Mouse (Mus musculus): ENCODE measurements around the gene Nav3. TPM values are rescaled to one million over a fixed set of nuclear protein-coding genes. Genes with fewer than 3 reads are reported as not detected.

The Nav3 gene
- polyA plus RNA-seq, 1 experiment = 34.8 TPM

DNA sequence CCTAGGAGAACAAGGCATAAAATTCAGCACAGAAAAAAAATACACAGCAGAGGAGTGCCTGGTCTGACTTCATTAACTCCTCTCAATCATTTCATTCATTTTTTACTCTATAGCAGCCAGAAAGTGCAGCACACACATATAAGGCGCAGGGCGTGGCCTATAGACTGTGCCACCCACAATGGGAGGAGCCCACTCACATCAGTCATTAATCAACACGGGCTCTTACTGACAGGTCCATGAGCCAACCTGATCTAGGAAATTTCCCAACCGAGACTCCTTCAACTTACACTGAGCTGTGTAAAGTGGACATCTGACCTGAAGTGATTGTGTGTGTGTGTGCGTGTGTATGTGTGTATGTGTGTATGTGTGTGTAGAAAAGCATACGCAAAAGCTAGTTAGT, 286.6 kb downstream of the Nav3 start:
- DNase-seq (ENCODE audit: low read depth) = no peak
- TF ChIP-seq POLR2A (IDR thresholded peaks at IDR 0.05; ENCODE audit: borderline replicate concordance, extremely low read depth, insufficient read depth, insufficient read length, poor library complexity, severe bottlenecking) (no peak), CTCF (IDR thresholded peaks at IDR 0.05; ENCODE audit: borderline replicate concordance, extremely low read depth, insufficient read depth, insufficient read length) (no peak)

- TF ChIP-seq POLR2A (IDR thresholded peaks at IDR 0.05; ENCODE audit: borderline replicate concordance, extremely low read depth, insufficient read depth, insufficient read length, poor library complexity, severe bottlenecking) = no peak
- no peak for TF ChIP-seq CTCF (IDR thresholded peaks at IDR 0.05; ENCODE audit: borderline replicate concordance, extremely low read depth, insufficient read depth, insufficient read length)
- no peak for DNase-seq (ENCODE audit: low read depth)
These were observed 287.1 kb downstream of the Nav3 start for GRCm38 (mm10) chr10:110168892-110169291.

DNA sequence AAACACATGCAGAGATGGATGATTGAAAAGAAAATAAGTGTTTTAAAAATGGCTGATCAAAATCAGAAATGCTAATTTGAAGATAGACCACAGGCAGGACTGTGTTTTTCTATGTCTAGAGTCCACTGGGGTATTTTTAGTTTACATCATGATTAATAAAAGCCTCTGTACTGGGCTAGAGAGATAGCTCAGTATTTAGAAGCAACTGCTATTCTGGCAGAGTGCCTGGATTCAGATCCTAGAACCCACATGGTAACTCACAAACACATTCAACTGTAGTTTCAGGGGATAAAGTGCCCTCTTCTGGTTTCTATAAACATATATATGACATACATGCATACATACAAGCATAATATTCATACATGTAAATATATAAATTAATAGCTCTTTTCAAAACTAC, 293.4 kb downstream of the Nav3 start:
- DNase-seq (ENCODE audit: low read depth) = peak; percentile 60
- TF ChIP-seq POLR2A (IDR thresholded peaks at IDR 0.05; ENCODE audit: borderline replicate concordance, extremely low read depth, insufficient read depth, insufficient read length, poor library complexity, severe bottlenecking) (no peak), CTCF (IDR thresholded peaks at IDR 0.05; ENCODE audit: borderline replicate concordance, extremely low read depth, insufficient read depth, insufficient read length) (no peak)

DNA sequence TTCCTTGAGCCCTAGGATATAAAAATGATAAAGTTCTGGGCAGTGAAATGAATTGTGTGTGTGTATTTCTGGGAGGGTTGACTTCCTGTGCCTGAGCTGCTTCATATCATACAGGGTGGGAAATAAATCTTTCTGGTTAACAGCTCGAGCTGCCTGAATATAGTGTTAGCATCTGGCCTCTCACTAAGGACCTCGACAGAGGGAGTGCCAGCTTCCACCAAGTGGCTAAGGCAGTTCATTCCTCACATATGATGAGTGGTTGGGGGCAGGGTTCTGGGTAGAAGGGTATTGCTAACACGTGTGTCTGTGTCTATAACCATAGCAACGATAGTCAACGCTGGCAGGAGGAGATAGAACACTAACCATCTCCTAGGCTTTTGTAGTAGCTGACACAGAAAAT, 295.1 kb downstream of the Nav3 start:
- TF ChIP-seq POLR2A (IDR thresholded peaks at IDR 0.05; ENCODE audit: borderline replicate concordance, extremely low read depth, insufficient read depth, insufficient read length, poor library complexity, severe bottlenecking) = no peak
- TF ChIP-seq CTCF (IDR thresholded peaks at IDR 0.05; ENCODE audit: borderline replicate concordance, extremely low read depth, insufficient read depth, insufficient read length) = no peak
- DNase-seq (ENCODE audit: low read depth) = peak; percentile 53

DNA sequence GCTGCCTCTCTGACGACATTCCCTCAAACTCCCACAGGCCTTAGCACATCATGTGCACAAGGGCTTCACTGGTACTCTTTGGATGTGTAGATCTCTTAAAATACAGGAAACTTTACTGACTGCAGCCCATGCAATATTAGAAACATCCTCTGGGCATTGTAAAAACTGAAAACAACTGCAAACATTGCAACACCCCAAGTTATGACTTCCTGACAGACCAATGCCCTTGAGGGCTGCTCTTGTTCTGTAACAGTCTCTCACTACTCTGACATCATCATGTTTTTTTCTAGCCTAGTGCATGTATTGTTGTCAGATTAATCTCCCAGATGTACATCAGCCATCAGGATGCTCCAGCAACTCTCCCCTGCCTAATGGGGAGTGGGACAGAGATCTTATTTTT, 296.5 kb downstream of the Nav3 start:
- no peak for DNase-seq (ENCODE audit: low read depth)
- TF ChIP-seq POLR2A (IDR thresholded peaks at IDR 0.05; ENCODE audit: borderline replicate concordance, extremely low read depth, insufficient read depth, insufficient read length, poor library complexity, severe bottlenecking) (no peak), CTCF (IDR thresholded peaks at IDR 0.05; ENCODE audit: borderline replicate concordance, extremely low read depth, insufficient read depth, insufficient read length) (no peak)

DNA sequence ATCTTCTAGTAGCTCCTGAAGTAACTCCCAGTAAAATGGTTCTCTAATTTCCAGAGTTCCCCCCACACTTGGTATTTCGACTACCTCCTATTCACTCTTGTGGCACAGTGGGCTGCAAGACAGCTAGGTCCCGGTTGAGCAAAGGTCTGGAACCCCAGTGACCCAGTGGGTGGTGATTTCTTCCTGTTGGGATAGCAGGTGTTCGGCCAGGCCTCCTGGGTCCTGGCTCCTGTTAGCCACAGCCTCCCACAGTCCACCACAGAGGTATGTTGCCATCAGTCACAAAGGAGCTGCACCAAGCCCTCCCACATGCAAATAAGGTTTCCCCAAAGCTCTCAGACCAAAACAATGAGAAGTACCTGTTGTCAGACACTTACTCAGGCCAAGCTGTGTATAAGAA, 297.9 kb downstream of the Nav3 start:
- TF ChIP-seq POLR2A (IDR thresholded peaks at IDR 0.05; ENCODE audit: borderline replicate concordance, extremely low read depth, insufficient read depth, insufficient read length, poor library complexity, severe bottlenecking) (no peak), CTCF (IDR thresholded peaks at IDR 0.05; ENCODE audit: borderline replicate concordance, extremely low read depth, insufficient read depth, insufficient read length) (no peak)
- no peak for DNase-seq (ENCODE audit: low read depth)

- no peak for TF ChIP-seq CTCF (IDR thresholded peaks at IDR 0.05; ENCODE audit: borderline replicate concordance, extremely low read depth, insufficient read depth, insufficient read length)
- TF ChIP-seq POLR2A (IDR thresholded peaks at IDR 0.05; ENCODE audit: borderline replicate concordance, extremely low read depth, insufficient read depth, insufficient read length, poor library complexity, severe bottlenecking) = no peak
- no peak for DNase-seq (ENCODE audit: low read depth)
These were observed 299.6 kb downstream of the Nav3 start for GRCm38 (mm10) chr10:110156412-110156811.

GRCm38 (mm10) chr10:110155494-110155893, 300.5 kb downstream of the Nav3 start:
- TF ChIP-seq POLR2A (IDR thresholded peaks at IDR 0.05; ENCODE audit: borderline replicate concordance, extremely low read depth, insufficient read depth, insufficient read length, poor library complexity, severe bottlenecking) (no peak), CTCF (IDR thresholded peaks at IDR 0.05; ENCODE audit: borderline replicate concordance, extremely low read depth, insufficient read depth, insufficient read length) (no peak)
- peak; percentile 45 for DNase-seq (ENCODE audit: low read depth)

- peak; percentile 76 for DNase-seq (ENCODE audit: low read depth)
- TF ChIP-seq POLR2A (IDR thresholded peaks at IDR 0.05; ENCODE audit: borderline replicate concordance, extremely low read depth, insufficient read depth, insufficient read length, poor library complexity, severe bottlenecking) = no peak
- no peak for TF ChIP-seq CTCF (IDR thresholded peaks at IDR 0.05; ENCODE audit: borderline replicate concordance, extremely low read depth, insufficient read depth, insufficient read length)
These were observed 301.1 kb downstream of the Nav3 start for GRCm38 (mm10) chr10:110154873-110155237.

DNA sequence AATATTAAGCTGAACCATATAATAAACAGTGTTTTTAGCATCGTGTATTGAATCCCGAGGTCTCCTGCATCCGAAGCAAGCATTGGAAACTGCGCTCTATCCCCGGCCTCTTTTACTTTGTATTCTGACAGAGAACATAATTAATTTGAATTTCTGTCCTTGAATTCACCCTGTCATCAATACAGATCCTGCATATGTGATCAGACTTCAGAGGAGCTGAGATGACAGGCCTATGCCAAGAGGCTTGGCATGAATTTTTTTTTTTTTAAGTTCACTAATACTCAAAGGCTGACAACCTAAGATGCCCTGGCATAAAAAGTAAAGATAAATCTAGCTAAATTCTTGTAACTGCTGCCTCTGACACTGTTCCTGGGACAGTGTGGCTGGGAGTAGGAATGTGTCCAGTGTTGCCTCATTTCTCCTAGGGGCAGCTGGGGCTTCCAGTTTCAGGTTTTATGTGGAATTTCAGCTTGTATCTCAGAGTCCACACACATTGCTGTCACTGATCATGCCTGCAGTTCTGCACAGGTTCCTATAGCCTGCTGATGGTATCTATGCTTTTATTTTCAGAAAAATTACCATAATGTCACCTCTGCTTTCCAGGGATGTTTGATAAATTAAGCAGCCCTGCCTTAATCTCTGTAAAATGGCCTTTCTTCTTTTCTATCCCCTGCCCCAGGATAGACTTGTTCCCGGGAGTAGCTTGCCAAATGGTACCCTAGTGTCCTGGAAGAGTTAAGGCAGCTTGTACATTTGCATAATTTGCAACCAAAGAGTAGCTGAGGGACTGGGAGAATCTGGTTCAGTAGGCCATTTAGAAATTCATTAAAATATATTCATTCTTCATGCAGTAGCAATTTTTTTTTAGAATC, 301.8 kb downstream of the Nav3 start:
- DNase-seq (ENCODE audit: low read depth) = peak; percentile 78
- TF ChIP-seq POLR2A (IDR thresholded peaks at IDR 0.05; ENCODE audit: borderline replicate concordance, extremely low read depth, insufficient read depth, insufficient read length, poor library complexity, severe bottlenecking) (no peak), CTCF (IDR thresholded peaks at IDR 0.05; ENCODE audit: borderline replicate concordance, extremely low read depth, insufficient read depth, insufficient read length) (peak; percentile 26; the same call in 1 of the 2 replicates)

- TF ChIP-seq POLR2A (IDR thresholded peaks at IDR 0.05; ENCODE audit: borderline replicate concordance, extremely low read depth, insufficient read depth, insufficient read length, poor library complexity, severe bottlenecking) (no peak), CTCF (IDR thresholded peaks at IDR 0.05; ENCODE audit: borderline replicate concordance, extremely low read depth, insufficient read depth, insufficient read length) (no peak)
- peak; percentile 33 for DNase-seq (ENCODE audit: low read depth)
These were observed 335.4 kb downstream of the Nav3 start for GRCm38 (mm10) chr10:110120572-110120971.

DNA sequence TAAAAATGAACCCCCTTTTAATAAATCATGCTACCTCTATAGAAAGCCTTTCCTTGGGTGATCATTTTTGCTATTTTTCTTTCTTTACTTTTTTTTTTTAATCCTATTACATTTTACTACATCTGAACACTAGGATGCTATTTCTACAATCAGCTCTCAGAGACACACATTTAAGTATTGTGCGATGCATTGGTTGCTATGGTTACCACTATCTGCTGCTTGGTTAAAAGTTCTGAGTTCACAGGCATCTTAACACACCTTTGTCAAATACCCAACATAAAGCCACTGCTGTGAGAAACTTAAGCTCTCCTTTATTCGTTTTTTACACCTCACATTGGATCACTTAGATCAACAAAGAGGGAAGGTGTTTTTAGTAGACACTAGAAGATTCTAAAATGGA, 338.7 kb downstream of the Nav3 start:
- peak; percentile 56 for DNase-seq (ENCODE audit: low read depth)

More for the DNA sequence above, 338.7 kb downstream of the Nav3 start:
- TF ChIP-seq POLR2A (IDR thresholded peaks at IDR 0.05; ENCODE audit: borderline replicate concordance, extremely low read depth, insufficient read depth, insufficient read length, poor library complexity, severe bottlenecking) (no peak), CTCF (IDR thresholded peaks at IDR 0.05; ENCODE audit: borderline replicate concordance, extremely low read depth, insufficient read depth, insufficient read length) (no peak)
